Mouse (Mus musculus): ENCODE results near the gene Ifi47. TPM values are rescaled to one million over a fixed set of nuclear protein-coding genes. Genes with fewer than 3 reads are reported as not detected.
"Not testable (repeated sequence)": the region's sequence is repeated elsewhere in the genome, so short reads cannot be mapped to it uniquely, and the experiment has no call there.

The Ifi47 gene
- 0.18 and 0.50 TPM in 2 replicates for polyA plus RNA-seq (2016; fragmentation: Nextera tagmentation; extraction: Ambion mirVana)

- not testable (repeated sequence) for H3K4me2 ChIP-seq; H3K9me3 ChIP-seq; H3K27me3 ChIP-seq; H3K4me1 ChIP-seq; H3K36me3 ChIP-seq (replicated peaks); H3K4me3 ChIP-seq (replicated peaks); H3K27ac ChIP-seq; H3K9ac ChIP-seq; ATAC-seq (ENCODE audit: low FRiP score)
- 72% methylated on average over 6 of the region's 6 CpGs for whole genome bisulfite sequencing
Measured at GRCm38 (mm10) chr11:49076001-49076757, at the start of gene Ifi47. TSS of gene Ifi47 (plus strand) at chr11:49076587.

- H3K27me3 ChIP-seq; H3K4me3 ChIP-seq (replicated peaks); H3K4me2 ChIP-seq; H3K9me3 ChIP-seq; ATAC-seq (ENCODE audit: low FRiP score); H3K27ac ChIP-seq; H3K36me3 ChIP-seq (replicated peaks); H3K4me1 ChIP-seq; H3K9ac ChIP-seq: not testable (repeated sequence)
Measured at GRCm38 (mm10) chr11:49050064-49050463, 26.3 kb upstream of the Ifi47 start.

GRCm38 (mm10) chr11:49051093-49051891, 25.1 kb upstream of the Ifi47 start, which contains the start of gene 9930111J21Rik2:
TSS of gene 9930111J21Rik2 (minus strand) at chr11:49051242.
- not testable (repeated sequence) for H3K9me3 ChIP-seq; H3K9ac ChIP-seq; H3K4me1 ChIP-seq; H3K27ac ChIP-seq; H3K27me3 ChIP-seq; ATAC-seq (ENCODE audit: low FRiP score); H3K4me2 ChIP-seq; H3K36me3 ChIP-seq (replicated peaks); H3K4me3 ChIP-seq (replicated peaks)
- WGBS: 100% methylated on average over 1 of the region's 6 CpGs

GRCm38 (mm10) chr11:49051894-49052293, 24.5 kb upstream of the Ifi47 start:
- ATAC-seq (ENCODE audit: low FRiP score); H3K4me3 ChIP-seq (replicated peaks); H3K9me3 ChIP-seq; H3K9ac ChIP-seq; H3K27me3 ChIP-seq; H3K4me2 ChIP-seq; H3K27ac ChIP-seq; H3K36me3 ChIP-seq (replicated peaks); H3K4me1 ChIP-seq: not testable (repeated sequence)
- WGBS: no CpG with 5 or more reads among the region's 5 CpGs

- not testable (repeated sequence) for H3K4me2 ChIP-seq; H3K9me3 ChIP-seq; H3K9ac ChIP-seq; H3K36me3 ChIP-seq (replicated peaks); H3K4me1 ChIP-seq; ATAC-seq (ENCODE audit: low FRiP score); H3K27ac ChIP-seq; H3K27me3 ChIP-seq; H3K4me3 ChIP-seq (replicated peaks)
- WGBS: 69% methylated on average over 2 of the region's 3 CpGs
Measured at GRCm38 (mm10) chr11:49060061-49060460, 16.3 kb upstream of the Ifi47 start.

GRCm38 (mm10) chr11:49061865-49062264, 14.5 kb upstream of the Ifi47 start:
- H3K4me1 ChIP-seq; ATAC-seq (ENCODE audit: low FRiP score); H3K9me3 ChIP-seq; H3K27ac ChIP-seq; H3K27me3 ChIP-seq; H3K4me3 ChIP-seq (replicated peaks); H3K36me3 ChIP-seq (replicated peaks); H3K4me2 ChIP-seq; H3K9ac ChIP-seq: not testable (repeated sequence)
- WGBS: 72% methylated on average over 2 of the region's 2 CpGs

GRCm38 (mm10) chr11:49063713-49064469, 12.5 kb upstream of the Ifi47 start, which contains the start of gene Tgtp2:
TSS of gene Tgtp2 (minus strand) at chr11:49064206.
- H3K27ac ChIP-seq; H3K9me3 ChIP-seq; H3K4me2 ChIP-seq; H3K36me3 ChIP-seq (replicated peaks); H3K9ac ChIP-seq; H3K27me3 ChIP-seq; H3K4me3 ChIP-seq (replicated peaks); ATAC-seq (ENCODE audit: low FRiP score); H3K4me1 ChIP-seq: not testable (repeated sequence)
- 80% methylated on average over 5 of the region's 5 CpGs for WGBS

- ATAC-seq (ENCODE audit: low FRiP score): no peak
- H3K4me1 ChIP-seq: no peaks in the 10 kb centered on the region
- H3K4me2 ChIP-seq: no peak overlapping the region
- no peaks in the 10 kb centered on the region for H3K36me3 ChIP-seq (replicated peaks)
- no peak overlapping the region for H3K27ac ChIP-seq
- no peak overlapping the region for H3K4me3 ChIP-seq (replicated peaks)
- H3K9me3 ChIP-seq: no peaks in the 10 kb centered on the region
- 93% methylated on average over 1 of the region's 1 CpGs for WGBS
- H3K27me3 ChIP-seq: no peaks in the 10 kb centered on the region
- no peak overlapping the region for H3K9ac ChIP-seq
Measured at GRCm38 (mm10) chr11:49068358-49068757, 8.0 kb upstream of the Ifi47 start.

- no peaks in the 10 kb centered on the region for H3K4me1 ChIP-seq
- no peaks in the 10 kb centered on the region for H3K27me3 ChIP-seq
- H3K4me3 ChIP-seq (replicated peaks): no peak overlapping the region
- WGBS: 75% methylated on average over 1 of the region's 1 CpGs
- H3K27ac ChIP-seq: no peak overlapping the region
- no peak overlapping the region for H3K9ac ChIP-seq
- ATAC-seq (ENCODE audit: low FRiP score): no peak
- no peaks in the 10 kb centered on the region for H3K9me3 ChIP-seq
- no peaks in the 10 kb centered on the region for H3K36me3 ChIP-seq (replicated peaks)
- no peak overlapping the region for H3K4me2 ChIP-seq
Measured at GRCm38 (mm10) chr11:49077012-49077411, 625 bp downstream of the Ifi47 start.

GRCm38 (mm10) chr11:49078719-49079118, 2.3 kb downstream of the Ifi47 start:
- Histone ChIP-seq H3K36me3 (replicated peaks) (no peaks in the 10 kb centered on the region), H3K4me3 (replicated peaks) (no peak overlapping the region), H3K4me2 (no peak overlapping the region), H3K4me1 (no peaks in the 10 kb centered on the region), H3K9ac (no peak overlapping the region), H3K27ac (no peak overlapping the region), H3K27me3 (no peaks in the 10 kb centered on the region), H3K9me3 (no peaks in the 10 kb centered on the region)
- no peak for ATAC-seq (ENCODE audit: low FRiP score)
- WGBS: 89% methylated on average over 3 of the region's 3 CpGs

GRCm38 (mm10) chr11:49080636-49081035, 4.2 kb downstream of the Ifi47 start:
- no peak overlapping the region for H3K4me3 ChIP-seq (replicated peaks)
- WGBS: 75% methylated on average over 1 of the region's 1 CpGs
- ATAC-seq (ENCODE audit: low FRiP score): no peak

GRCm38 (mm10) chr11:49081356-49081755, 5.0 kb downstream of the Ifi47 start:
- H3K27me3 ChIP-seq: no peaks in the 10 kb centered on the region
- no peaks in the 10 kb centered on the region for H3K4me1 ChIP-seq
- H3K9me3 ChIP-seq: no peaks in the 10 kb centered on the region
- no peak overlapping the region for H3K4me3 ChIP-seq (replicated peaks)
- WGBS: 82% methylated on average over 4 of the region's 4 CpGs
- H3K9ac ChIP-seq: no peak overlapping the region
- H3K36me3 ChIP-seq (replicated peaks): no peaks in the 10 kb centered on the region
- ATAC-seq (ENCODE audit: low FRiP score): no peak
- H3K4me2 ChIP-seq: no peak overlapping the region
- H3K27ac ChIP-seq: no peak overlapping the region

More at GRCm38 (mm10) chr11:49080636-49081035, 4.2 kb downstream of the Ifi47 start:
- no peaks in the 10 kb centered on the region for H3K36me3 ChIP-seq (replicated peaks)
- no peak overlapping the region for H3K9ac ChIP-seq
- no peaks in the 10 kb centered on the region for H3K9me3 ChIP-seq
- no peaks in the 10 kb centered on the region for H3K27me3 ChIP-seq
- H3K27ac ChIP-seq: no peak overlapping the region
- no peak overlapping the region for H3K4me2 ChIP-seq
- H3K4me1 ChIP-seq: no peaks in the 10 kb centered on the region

All from forebrain, embryonic 12.5 days (tissue).